Mouse (Mus musculus) MEL (cell line): ENCODE results near the gene Rmnd1. TPM values are rescaled to one million over a fixed set of nuclear protein-coding genes. Genes with fewer than 3 reads are reported as not detected.
A peak's percentile ranks its signal among the peaks of the same experiment; 100 is the strongest.

Experiments used
- DNase-seq: peaks from one replicate; pipeline ENCODE4 v3.0.0; 2011; ENCODE audit warnings: low read depth, low spot score
- H3K27ac ChIP-seq: 2 replicates; pipeline ENCODE4 v1.5.1; 2012; ENCODE audit warnings: low read depth, mild to moderate bottlenecking, control low read depth, low read length, moderate library complexity; ENCODE audit not compliant: control insufficient read depth
- H3K27me3 ChIP-seq, 2 experiments: fragments of 150-350 bp in 1 of 2; sonication (generic) in 1 of 2; 2 replicates each; pipeline ENCODE4 v1.6.1; 2012; ENCODE audit warnings: low read length in 2 of 2, mild to moderate bottlenecking in 2 of 2, improper control_type of control experiment in 1 of 2, moderate library complexity in 1 of 2; ENCODE audit not compliant: insufficient read depth in 2 of 2, control insufficient read depth in 1 of 2
- H3K36me3 ChIP-seq, 2 experiments: 2 replicates each; pipeline ENCODE4 v1.6.1; 2012 to 2014; ENCODE audit warnings: low read length in 2 of 2, improper control_type of control experiment in 1 of 2, inconsistent platforms in 1 of 2, mild to moderate bottlenecking in 1 of 2; ENCODE audit not compliant: insufficient read depth in 2 of 2, control insufficient read depth in 1 of 2
- H3K4me1 ChIP-seq, 2 experiments: fragments of 150-350 bp in 1 of 2; sonication (generic) in 1 of 2; 2 replicates each; pipeline ENCODE4 v1.6.1; 2012; ENCODE audit warnings: low read length in 2 of 2, improper control_type of control experiment in 1 of 2, mild to moderate bottlenecking in 1 of 2; ENCODE audit not compliant: insufficient read depth in 2 of 2, control insufficient read depth in 1 of 2
- H3K4me3 ChIP-seq, 2 experiments: fragments of 150-350 bp in 1 of 2; sonication (generic) in 1 of 2; 2 replicates each; pipeline ENCODE4 v1.5.1; 2012; ENCODE audit warnings: low read depth in 2 of 2, low read length in 2 of 2, mild to moderate bottlenecking in 2 of 2, moderate library complexity in 2 of 2, control low read depth in 1 of 2, improper control_type of control experiment in 1 of 2; ENCODE audit not compliant: control insufficient read depth in 1 of 2, insufficient read depth in 1 of 2
- H3K79me2 ChIP-seq: 2 replicates; pipeline ENCODE4 v1.6.1; 2012; ENCODE audit warnings: mild to moderate bottlenecking, low read length, moderate library complexity; ENCODE audit not compliant: control insufficient read depth, poor library complexity, insufficient read depth
- H3K9ac ChIP-seq: 2 replicates; pipeline ENCODE4 v1.6.1; 2012; ENCODE audit warnings: low read depth, mild to moderate bottlenecking, control low read depth, low read length, moderate library complexity; ENCODE audit not compliant: control insufficient read depth, poor library complexity, severe bottlenecking
- H3K9me3 ChIP-seq: fragments of 150-350 bp; sonication (generic); replicated peaks from 2 replicates; pipeline ENCODE4 v1.6.1; 2012; ENCODE audit warnings: mild to moderate bottlenecking, low read length, improper control_type of control experiment, moderate library complexity; ENCODE audit not compliant: insufficient read depth
- CHD1 ChIP-seq: IDR thresholded peaks from 2 replicates; pipeline ENCODE4 v1.6.1; 2012; ENCODE audit warnings: low read depth, mild to moderate bottlenecking, inconsistent platforms, low read length, improper control_type of control experiment
- CHD2 ChIP-seq: IDR thresholded peaks from 2 replicates; pipeline ENCODE4 v1.6.1; 2011; ENCODE audit warnings: low read length, improper control_type of control experiment
- CTCF ChIP-seq, 3 experiments: IDR thresholded peaks in 2 of 3; conservative IDR thresholded peaks in 1 of 3; 2 replicates each; pipeline ENCODE4 v1.5.1; 2011 to 2012; ENCODE audit warnings: low read length in 3 of 3, low read depth in 2 of 3, mild to moderate bottlenecking in 2 of 3, improper control_type of control experiment in 1 of 3, inconsistent platforms in 1 of 3, mixed read lengths in 1 of 3, moderate library complexity in 1 of 3; ENCODE audit not compliant: control insufficient read depth in 1 of 3, insufficient read depth in 1 of 3, poor library complexity in 1 of 3, severe bottlenecking in 1 of 3
- E2F4 ChIP-seq: IDR thresholded peaks from 2 replicates; pipeline ENCODE4 v1.6.1; 2011; ENCODE audit warnings: low read depth, low read length, improper control_type of control experiment, borderline replicate concordance
- ELF1 ChIP-seq: IDR thresholded peaks from 2 replicates; pipeline ENCODE4 v1.6.1; 2014; ENCODE audit warnings: low read depth, mild to moderate bottlenecking, inconsistent platforms, low read length, improper control_type of control experiment, moderate library complexity
- EP300 ChIP-seq, 2 experiments: IDR thresholded peaks; 2 replicates each; pipeline ENCODE4 v1.6.1; 2011; ENCODE audit warnings: improper control_type of control experiment in 2 of 2, low read length in 2 of 2, low read depth in 1 of 2, mild to moderate bottlenecking in 1 of 2
- ETS1 ChIP-seq: IDR thresholded peaks from 2 replicates; pipeline ENCODE4 v1.6.1; 2012; ENCODE audit warnings: low read depth, mild to moderate bottlenecking, inconsistent platforms, low read length, improper control_type of control experiment, moderate library complexity
- GATA1 ChIP-seq: IDR thresholded peaks from 2 replicates; pipeline ENCODE4 v1.6.1; 2011; ENCODE audit warnings: low read depth, low read length, improper control_type of control experiment
- HCFC1 ChIP-seq: IDR thresholded peaks from 2 replicates; pipeline ENCODE4 v1.6.1; 2012; ENCODE audit warnings: low read depth, mild to moderate bottlenecking, inconsistent platforms, low read length, improper control_type of control experiment, moderate library complexity
- JUND ChIP-seq: IDR thresholded peaks from 2 replicates; pipeline ENCODE4 v1.6.1; 2011; ENCODE audit warnings: low read depth, mild to moderate bottlenecking, improper control_type of control experiment, low read length
- KAT2A ChIP-seq: conservative IDR thresholded peaks from 2 replicates; pipeline ENCODE4 v1.6.1; 2012; ENCODE audit warnings: low read depth, low read length, improper control_type of control experiment, inconsistent platforms
- MAFK ChIP-seq: IDR thresholded peaks from 2 replicates; pipeline ENCODE4 v1.6.1; 2011; ENCODE audit warnings: low read depth, mild to moderate bottlenecking, low read length, improper control_type of control experiment, borderline replicate concordance
- MEF2A ChIP-seq: IDR thresholded peaks from 2 replicates; pipeline ENCODE4 v1.6.1; 2014; ENCODE audit warnings: low read depth, mild to moderate bottlenecking, inconsistent platforms, low read length, improper control_type of control experiment; ENCODE audit not compliant: poor library complexity, insufficient replicate concordance, severe bottlenecking; ENCODE audit errors: extremely low read depth
- MXI1 ChIP-seq: IDR thresholded peaks from 2 replicates; pipeline ENCODE4 v1.6.1; 2011; ENCODE audit warnings: mild to moderate bottlenecking, low read depth, low read length, improper control_type of control experiment
- MYB ChIP-seq: IDR thresholded peaks from 2 replicates; pipeline ENCODE4 v1.6.1; 2011; ENCODE audit warnings: mild to moderate bottlenecking, low read depth, low read length, improper control_type of control experiment
- MYC ChIP-seq: IDR thresholded peaks from 2 replicates; pipeline ENCODE4 v1.6.1; 2011; ENCODE audit warnings: low read depth, mild to moderate bottlenecking, low read length, improper control_type of control experiment, moderate library complexity
- NELFE ChIP-seq: IDR thresholded peaks from 2 replicates; pipeline ENCODE4 v1.6.1; 2011; ENCODE audit warnings: low read depth, low read length, improper control_type of control experiment
- NRF1 ChIP-seq: IDR thresholded peaks from 2 replicates; pipeline ENCODE4 v1.6.1; 2014; ENCODE audit warnings: low read depth, mild to moderate bottlenecking, inconsistent platforms, low read length, improper control_type of control experiment, moderate library complexity; ENCODE audit not compliant: poor library complexity, insufficient read depth, severe bottlenecking
- POLR2A ChIP-seq, 2 experiments: IDR thresholded peaks; 2 replicates each; pipeline ENCODE4 v1.6.1; 2011 to 2012; ENCODE audit warnings: low read length in 2 of 2, mild to moderate bottlenecking in 2 of 2, control low read depth in 1 of 2, improper control_type of control experiment in 1 of 2, low read depth in 1 of 2, moderate library complexity in 1 of 2; ENCODE audit not compliant: control insufficient read depth in 1 of 2, insufficient read depth in 1 of 2, poor library complexity in 1 of 2
- POLR2AphosphoS2 ChIP-seq: IDR thresholded peaks from 2 replicates; pipeline ENCODE4 v1.6.1; 2011; ENCODE audit warnings: low read length, improper control_type of control experiment
- POLR2AphosphoS5 ChIP-seq: IDR thresholded peaks from 2 replicates; pipeline ENCODE4 v1.6.1; 2012; ENCODE audit warnings: low read depth, borderline replicate concordance, mild to moderate bottlenecking, inconsistent platforms, low read length, moderate library complexity, mixed read lengths
- RAD21 ChIP-seq: IDR thresholded peaks from 2 replicates; pipeline ENCODE4 v1.6.1; 2011; ENCODE audit warnings: mild to moderate bottlenecking, low read depth, low read length, improper control_type of control experiment
- RCOR1 ChIP-seq: IDR thresholded peaks from 2 replicates; pipeline ENCODE4 v1.6.1; 2012; ENCODE audit warnings: low read depth, mild to moderate bottlenecking, inconsistent platforms, low read length, improper control_type of control experiment
- SIN3A ChIP-seq: IDR thresholded peaks from 2 replicates; pipeline ENCODE4 v1.6.1; 2012; ENCODE audit warnings: low read length, improper control_type of control experiment, inconsistent platforms
- SMC3 ChIP-seq: IDR thresholded peaks from 2 replicates; pipeline ENCODE4 v1.6.1; 2011; ENCODE audit warnings: low read depth, low read length, improper control_type of control experiment
- TAL1 ChIP-seq: IDR thresholded peaks from 2 replicates; pipeline ENCODE4 v1.6.1; 2012; ENCODE audit warnings: mild to moderate bottlenecking, inconsistent platforms, low read length, moderate library complexity, mixed read lengths
- TBP ChIP-seq: IDR thresholded peaks from 2 replicates; pipeline ENCODE4 v1.8.0; 2011; ENCODE audit warnings: low read depth, low read length, improper control_type of control experiment
- TCF12 ChIP-seq: IDR thresholded peaks from 2 replicates; pipeline ENCODE4 v1.6.1; 2014; ENCODE audit warnings: low read depth, mild to moderate bottlenecking, inconsistent platforms, low read length, improper control_type of control experiment, moderate library complexity
- UBTF ChIP-seq: IDR thresholded peaks from 2 replicates; pipeline ENCODE4 v1.6.1; 2012; ENCODE audit warnings: low read depth, mild to moderate bottlenecking, inconsistent platforms, low read length, improper control_type of control experiment, moderate library complexity, borderline replicate concordance; ENCODE audit not compliant: insufficient read depth
- USF1 ChIP-seq: IDR thresholded peaks from 2 replicates; pipeline ENCODE4 v1.6.1; 2014; ENCODE audit warnings: low read depth, mild to moderate bottlenecking, inconsistent platforms, low read length, improper control_type of control experiment, moderate library complexity
- ZC3H11A ChIP-seq: IDR thresholded peaks from 2 replicates; pipeline ENCODE4 v1.6.1; 2012; ENCODE audit warnings: low read depth, mild to moderate bottlenecking, inconsistent platforms, low read length, improper control_type of control experiment
- ZKSCAN1 ChIP-seq: IDR thresholded peaks from 2 replicates; pipeline ENCODE4 v1.6.1; 2012; ENCODE audit warnings: low read depth, mild to moderate bottlenecking, inconsistent platforms, low read length, improper control_type of control experiment, moderate library complexity
- ZMIZ1 ChIP-seq: IDR thresholded peaks from 2 replicates; pipeline ENCODE4 v1.6.1; 2012; ENCODE audit warnings: low read depth, mild to moderate bottlenecking, inconsistent platforms, low read length, improper control_type of control experiment, moderate library complexity
- ZNF384 ChIP-seq: IDR thresholded peaks from 2 replicates; pipeline ENCODE4 v1.6.1; 2012; ENCODE audit warnings: low read depth, mild to moderate bottlenecking, inconsistent platforms, low read length, improper control_type of control experiment
- polyA plus RNA-seq, 2 experiments: library from polyadenylated mRNA; stranded (reverse) in 1 of 2; unstranded in 1 of 2; fragments of >175 nt in 1 of 2; fragments of >200 nt in 1 of 2; gene quantifications; 2 replicates each; pipeline versions ENCODE4 v1.2.1 to v1.2.4; 2012; ENCODE audit warnings: low replicate concordance in 2 of 2, low read depth in 1 of 2; ENCODE audit not compliant: insufficient read length in 2 of 2, insufficient read depth in 1 of 2, missing spikeins in 1 of 2
- total RNA-seq: library from RNA; depleted of rRNA; stranded (reverse); fragments of 300-350 nt; gene quantifications from 2 replicates; pipeline ENCODE4 v1.2.3, GENCODE M21; 2012

Rmnd1 gene
- total and polyA plus RNA-seq, 3 experiments: 38.8 to 39.6 TPM; not detected in 1

DNA sequence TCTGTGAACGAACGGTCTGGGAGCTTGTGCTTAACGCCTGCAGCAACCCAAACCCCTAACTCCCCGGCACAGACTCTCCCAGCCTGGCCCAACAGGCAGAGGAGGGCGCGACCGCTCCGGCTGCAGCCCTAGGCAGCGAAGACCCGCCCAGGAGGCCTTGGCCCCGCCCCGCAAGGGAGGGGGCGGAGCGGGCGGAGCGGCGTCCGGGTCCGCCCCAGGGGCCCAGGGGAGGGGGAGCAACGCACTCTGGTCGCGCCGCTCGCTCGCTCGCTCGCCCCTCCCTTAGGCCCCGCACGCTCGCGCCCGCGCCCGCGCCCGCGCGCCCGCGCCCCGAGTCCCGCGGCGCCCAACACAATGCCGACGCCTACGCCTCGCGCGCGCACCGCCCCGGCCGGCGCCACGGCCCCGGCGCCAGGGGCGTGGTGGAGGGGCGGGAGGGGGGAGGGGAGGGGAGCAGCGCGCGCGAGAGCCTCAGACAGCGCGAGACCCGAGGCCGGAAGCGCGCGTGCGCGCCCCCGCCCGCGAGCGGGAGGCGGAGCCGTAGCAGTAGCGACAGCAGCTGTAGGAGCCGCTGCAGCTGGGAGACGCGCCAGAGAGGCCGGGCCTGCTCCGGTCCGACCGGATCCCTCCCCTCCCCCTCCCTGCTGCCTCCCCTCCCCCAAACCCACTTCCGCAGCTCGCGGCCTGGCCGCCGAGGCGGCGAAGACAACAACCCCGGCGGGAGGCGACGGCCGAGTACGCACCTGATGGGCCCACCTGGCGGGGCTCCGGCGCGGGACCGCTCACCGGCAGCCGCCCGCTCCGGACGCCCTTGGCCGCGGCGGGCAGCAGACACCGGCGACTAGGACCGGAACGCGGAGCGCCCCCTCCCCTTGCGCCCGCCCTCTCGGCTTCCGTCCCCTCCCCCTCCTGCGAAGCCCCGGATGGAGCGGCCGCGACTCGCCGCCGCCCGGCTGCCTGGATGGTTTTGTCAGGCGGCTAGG lies 45.3 kb downstream of the Rmnd1 start:
- Histone ChIP-seq H3K27ac (peak overlapping the region; percentile 93), H3K79me2 (peaks cover 59% of the 10 kb centered on the region), H3K9me3 (no peaks in the 10 kb centered on the region), H3K36me3 (peaks cover 1 to 30% of the 10 kb centered on the region in 2 experiments; a peak in 3 of 4 replicates), H3K9ac (peak overlapping the region; percentile 98), H3K27me3 (no peaks in the 10 kb centered on the region), H3K4me3 (peak overlapping the region; percentile 85 to 99), H3K4me1 (peaks cover 27 to 28% of the 10 kb centered on the region in 2 experiments)
- peak; percentile 94 for DNase-seq
- no peak for TF ChIP-seq GATA1
- TF ChIP-seq POLR2AphosphoS2: no peak
- no peak; the same call in 1 of the 2 replicates for TF ChIP-seq MXI1
- TF ChIP-seq POLR2A (IDR thresholded peaks at IDR 0.05; ENCODE audit: control insufficient read depth in 1 of 2, insufficient read depth in 1 of 2, low read depth in 1 of 2, low read length in 2 of 2, poor library complexity in 1 of 2): peak; percentile 43 to 72; a peak in 3 of 4 replicates
- no peak; the same call in none of the 2 replicates for TF ChIP-seq NELFE
- no peak for TF ChIP-seq ZKSCAN1
- TF ChIP-seq CHD2: peak; percentile 81
- TF ChIP-seq KAT2A: no peak
- no peak for TF ChIP-seq RAD21
- TF ChIP-seq MEF2A: no peak
- TF ChIP-seq TAL1: no peak
- no peak for TF ChIP-seq ZMIZ1
- TF ChIP-seq HCFC1: peak; percentile 80
- no peak for TF ChIP-seq ZC3H11A
- peak; percentile 48; the same call in 1 of the 2 replicates for TF ChIP-seq ELF1
- TF ChIP-seq SMC3: no peak
- TF ChIP-seq CTCF (IDR thresholded peaks at IDR 0.05 in 2 of 3, conservative IDR thresholded peaks at IDR 0.05 in 1 of 3; ENCODE audit: control insufficient read depth in 1 of 3, insufficient read depth in 1 of 3, low read depth in 2 of 3, low read length in 3 of 3, poor library complexity in 1 of 3, severe bottlenecking in 1 of 3): 0 out of 6 replicates have a peak, but pooled peaks of 1 of the 3 experiments have one; percentile 7
- no peak for TF ChIP-seq ZNF384
- 0 out of 2 replicates have a peak, but pooled peaks have one; percentile 6 for TF ChIP-seq TCF12
- no peak for TF ChIP-seq RCOR1
- no peak; the same call in none of the 2 replicates for TF ChIP-seq SIN3A
- peak; percentile 56; the same call in 1 of the 2 replicates for TF ChIP-seq TBP
- no peak for TF ChIP-seq CHD1
- 0 out of 4 replicates have a peak, but pooled peaks of 1 of the 2 experiments have one; percentile 3 for TF ChIP-seq EP300 (IDR thresholded peaks at IDR 0.05; ENCODE audit: low read depth in 1 of 2, low read length in 2 of 2)
- TF ChIP-seq MYB: no peak
- TF ChIP-seq NRF1: peak; percentile 62; the same call in 1 of the 2 replicates
- TF ChIP-seq ETS1: peak; percentile 64
- TF ChIP-seq USF1: no peak
- no peak for TF ChIP-seq MYC
- TF ChIP-seq JUND: no peak
- TF ChIP-seq POLR2AphosphoS5: no peak
- 0 out of 2 replicates have a peak, but pooled peaks have one; percentile 5 for TF ChIP-seq E2F4
- TF ChIP-seq MAFK: no peak
- no peak for TF ChIP-seq UBTF
